Mouse (Mus musculus): ENCODE measurements around the gene Srpk3.

GRCm38 (mm10) chrX:73738155-73738554 is 36.0 kb upstream of the Srpk3 start:
- TF ChIP-seq CTCF (IDR thresholded peaks at IDR 0.05; ENCODE audit: low read depth, low read length) = no peak
- TF ChIP-seq POLR2A (IDR thresholded peaks at IDR 0.05; ENCODE audit: borderline replicate concordance, low read depth, low read length) = no peak
